Mouse (Mus musculus): ENCODE data around the gene Hnrnpll.

Gene Hnrnpll

GRCm38 (mm10) chr17:80061783-80062619 is at the start of gene Hnrnpll:
Gene Hnrnpll (minus strand): TSS chr17:80062334.
- peak; percentile 97 for DNase-seq (ENCODE audit: low read depth, low spot score)

- no peak for DNase-seq (ENCODE audit: low read depth, low spot score)
Observed at GRCm38 (mm10) chr17:80105348-80105978, 43.3 kb upstream of the Hnrnpll start.

DNA sequence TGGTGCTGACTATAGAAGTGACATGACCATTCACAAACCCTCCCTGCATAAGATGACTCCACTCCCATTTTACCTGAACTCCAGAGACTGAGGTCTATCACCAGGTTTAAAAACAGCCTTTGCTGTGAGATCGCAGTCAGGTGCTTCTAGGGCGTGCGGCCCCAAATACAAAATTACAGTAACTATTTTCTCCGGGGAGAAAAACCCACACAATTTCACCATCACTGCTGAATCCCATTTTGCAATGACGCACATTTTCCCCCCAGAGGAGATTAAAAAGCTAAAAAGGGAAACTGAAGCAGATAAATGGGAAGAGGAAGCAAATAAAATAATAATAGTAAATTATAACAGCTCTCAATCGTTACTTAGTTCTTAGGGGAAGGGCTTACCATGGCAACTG is 37.7 kb upstream of the Hnrnpll start:
- no peak for DNase-seq (ENCODE audit: low read depth, low spot score)

- DNase-seq (ENCODE audit: low read depth, low spot score): no peak
Observed at GRCm38 (mm10) chr17:80097221-80097620, 35.1 kb upstream of the Hnrnpll start.

GRCm38 (mm10) chr17:80096720-80097114 is 34.6 kb upstream of the Hnrnpll start:
- DNase-seq (ENCODE audit: low read depth, low spot score): no peak

DNA sequence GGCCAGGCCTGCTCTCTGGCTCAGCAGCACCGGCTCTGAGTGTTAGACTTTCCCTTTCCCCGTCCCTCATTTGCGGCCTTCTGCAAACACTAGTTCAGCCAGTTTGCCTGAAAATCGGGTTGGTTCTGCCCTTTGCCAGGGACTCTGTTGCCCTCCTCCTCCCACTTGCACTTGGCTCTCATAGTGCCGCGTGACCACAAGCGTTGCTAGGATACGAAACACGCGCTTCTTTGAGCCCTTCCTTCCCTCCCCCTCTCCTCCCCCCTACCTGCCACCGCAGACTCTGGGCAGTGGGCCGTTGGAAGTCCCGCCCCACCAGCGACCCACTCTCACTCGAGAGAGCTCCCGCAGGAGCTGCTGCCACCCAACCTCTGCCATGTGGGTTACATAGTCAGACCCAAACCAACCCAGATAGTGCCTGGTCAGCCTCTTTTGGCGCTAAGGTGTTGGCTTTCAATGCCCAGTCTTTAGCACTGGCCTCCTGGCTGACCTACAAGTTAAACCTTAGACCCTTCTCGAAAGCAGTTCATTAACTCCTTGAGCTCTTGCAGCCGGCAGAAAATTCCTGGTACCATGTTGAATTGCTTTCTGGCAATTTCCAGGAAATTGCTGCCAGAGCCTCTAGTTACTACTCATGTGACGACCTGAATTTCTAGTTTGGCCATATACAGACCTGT is 34.0 kb upstream of the Hnrnpll start:
- DNase-seq (ENCODE audit: low read depth, low spot score): no peak

- no peak for DNase-seq (ENCODE audit: low read depth, low spot score)
Observed at GRCm38 (mm10) chr17:80095254-80095899, 33.2 kb upstream of the Hnrnpll start.

DNA sequence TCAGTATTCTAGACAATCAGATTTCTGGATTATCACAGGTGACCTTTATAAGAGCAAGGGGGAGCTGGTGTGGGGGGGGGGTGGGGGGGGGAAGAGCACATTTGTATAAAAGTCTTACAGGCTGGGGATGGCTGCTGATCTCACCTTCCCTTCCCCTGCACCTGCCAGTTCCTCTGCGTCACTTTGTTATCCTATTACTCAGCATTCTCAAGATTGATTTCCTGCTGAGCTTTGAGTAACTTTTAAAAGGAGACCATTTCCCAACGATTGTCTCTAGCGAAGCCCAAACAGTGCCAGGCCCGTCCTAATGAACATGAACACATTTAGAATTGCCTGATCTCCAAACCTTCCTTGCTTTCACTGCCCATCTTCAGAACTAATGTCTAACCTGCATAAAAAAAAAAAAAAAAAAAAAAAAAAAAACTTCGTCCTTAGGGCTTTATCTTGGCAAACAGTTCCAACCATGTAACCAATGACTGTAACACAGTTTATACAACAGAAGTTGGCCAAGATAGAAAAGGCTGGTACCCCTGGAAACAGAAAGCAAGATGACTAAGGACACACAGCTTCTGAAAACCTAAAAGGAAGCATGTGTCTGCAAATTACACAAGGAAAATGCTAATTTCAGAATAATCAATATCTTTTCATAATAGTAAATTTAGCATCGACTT is 29.9 kb upstream of the Hnrnpll start:
- DNase-seq (ENCODE audit: low read depth, low spot score): no peak

DNA sequence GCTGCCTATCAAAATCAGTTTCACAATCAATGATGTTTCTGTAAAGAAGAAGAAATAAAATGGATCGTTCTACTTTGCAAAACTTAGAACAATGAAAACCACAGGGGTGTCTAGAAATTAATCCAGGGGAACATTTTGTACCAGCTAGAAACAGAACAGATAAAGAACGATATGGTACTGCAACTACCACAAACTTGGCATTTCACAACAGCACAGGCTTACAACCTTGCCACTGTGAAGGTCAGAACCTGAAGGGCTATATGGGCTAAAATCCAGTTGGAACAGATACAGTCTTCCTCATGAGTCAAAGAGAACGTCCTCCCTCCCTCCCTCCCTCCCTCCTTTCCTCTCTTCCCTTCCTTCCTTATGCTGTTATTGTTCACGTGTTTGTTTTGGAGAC is 28.4 kb upstream of the Hnrnpll start:
- no peak for DNase-seq (ENCODE audit: low read depth, low spot score)

DNA sequence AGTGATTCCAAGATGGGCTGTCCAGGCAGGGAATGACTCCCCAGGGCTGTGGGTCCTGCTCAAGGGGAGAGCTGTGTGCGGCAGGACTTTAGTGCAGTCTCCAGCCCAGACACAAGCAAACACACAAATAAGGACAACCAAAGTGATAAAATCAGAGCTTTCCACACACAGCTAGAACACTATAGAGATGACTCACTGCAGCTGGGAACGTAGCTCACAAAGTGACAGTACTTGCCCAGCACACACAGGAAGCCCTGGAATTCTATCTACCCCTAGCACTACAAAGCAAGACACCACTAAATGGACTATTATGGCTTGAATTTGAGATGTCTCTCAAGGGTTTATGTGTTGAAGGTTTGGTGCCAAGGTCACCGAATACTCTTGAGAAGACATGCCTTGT is 26.0 kb upstream of the Hnrnpll start:
- DNase-seq (ENCODE audit: low read depth, low spot score): peak; percentile 43

DNA sequence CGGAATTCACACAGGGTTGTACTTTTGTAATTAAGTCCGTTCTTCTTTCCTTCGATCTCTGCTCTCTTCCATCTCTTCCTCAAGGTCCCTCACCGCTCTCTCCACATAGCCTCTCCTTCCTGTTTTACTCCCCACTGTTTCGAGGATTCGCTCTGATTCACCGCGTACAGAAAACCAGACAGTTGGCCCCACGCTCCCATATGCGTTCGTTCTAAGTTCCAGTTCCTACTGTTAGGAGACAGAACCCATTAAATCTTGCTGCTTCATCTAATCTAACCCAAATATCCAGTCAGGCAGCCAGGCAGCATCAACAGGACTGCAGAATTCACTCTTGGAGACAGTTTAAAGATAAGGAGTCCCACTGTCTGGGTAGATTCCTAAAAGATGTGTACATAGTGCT is 24.5 kb upstream of the Hnrnpll start:
- DNase-seq (ENCODE audit: low read depth, low spot score): no peak

GRCm38 (mm10) chr17:80084424-80084823 is 22.3 kb upstream of the Hnrnpll start:
- no peak for DNase-seq (ENCODE audit: low read depth, low spot score)

DNA sequence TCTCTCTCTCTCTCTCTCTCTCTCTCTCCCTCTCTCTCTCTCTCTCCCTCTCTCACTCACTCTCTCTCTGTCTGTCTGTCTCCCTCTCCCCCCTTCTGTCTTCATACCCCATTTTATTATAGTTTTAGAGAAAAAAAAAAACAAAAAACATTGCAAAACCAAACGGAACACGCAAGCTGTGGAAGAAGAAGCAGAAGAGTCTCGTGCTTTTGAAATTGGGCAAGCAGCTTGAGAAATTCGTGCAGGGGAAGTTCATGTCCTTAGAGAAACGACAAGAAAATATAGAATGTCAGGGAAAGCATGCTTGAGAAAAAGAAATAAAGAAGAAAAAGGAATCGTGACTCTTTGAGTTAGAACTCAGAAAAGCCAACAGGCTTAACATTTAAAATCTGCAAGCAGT is 21.1 kb upstream of the Hnrnpll start:
- no peak for DNase-seq (ENCODE audit: low read depth, low spot score)

DNA sequence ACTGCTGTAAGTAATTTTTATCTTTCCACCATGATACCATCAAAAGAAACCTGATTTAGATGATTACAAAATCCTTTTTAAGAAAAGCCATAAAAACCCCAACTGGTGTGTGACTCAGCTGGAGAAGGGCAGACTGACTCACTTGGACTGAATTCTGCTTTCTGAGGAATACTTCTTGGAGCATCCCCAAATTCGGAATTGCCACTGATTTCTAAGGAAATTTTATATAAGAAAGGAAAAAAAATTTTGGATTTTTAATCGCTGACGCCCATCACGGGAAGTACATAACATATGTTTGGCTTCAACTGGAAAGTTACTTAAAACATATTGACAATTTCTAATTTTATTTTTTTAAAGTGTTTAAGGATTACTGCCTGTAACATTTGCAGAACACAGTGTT is 16.6 kb upstream of the Hnrnpll start:
- DNase-seq (ENCODE audit: low read depth, low spot score): peak; percentile 84

DNA sequence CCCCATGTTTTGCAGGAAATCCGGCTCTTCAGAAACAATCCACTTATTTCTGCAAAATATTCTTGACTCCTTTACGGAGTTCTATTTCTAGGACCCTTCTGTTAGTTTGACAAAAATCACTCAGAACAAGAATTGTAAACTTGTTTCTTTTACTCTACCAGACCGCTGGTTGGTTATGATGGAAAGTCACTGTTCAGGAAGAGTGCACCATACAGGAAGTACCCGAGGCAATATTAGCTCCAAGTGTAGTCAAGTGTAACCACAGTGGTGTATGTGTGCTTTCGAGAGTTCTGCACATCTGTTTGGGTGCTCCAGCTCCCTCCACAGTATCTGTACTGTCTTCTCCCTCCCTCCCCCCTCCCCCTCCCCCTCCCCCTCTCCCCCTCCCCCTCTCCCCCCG is 5.1 kb upstream of the Hnrnpll start:
- DNase-seq (ENCODE audit: low read depth, low spot score): no peak

GRCm38 (mm10) chr17:80063840-80064495 is 1.8 kb upstream of the Hnrnpll start:
- DNase-seq (ENCODE audit: low read depth, low spot score): peak; percentile 42

DNA sequence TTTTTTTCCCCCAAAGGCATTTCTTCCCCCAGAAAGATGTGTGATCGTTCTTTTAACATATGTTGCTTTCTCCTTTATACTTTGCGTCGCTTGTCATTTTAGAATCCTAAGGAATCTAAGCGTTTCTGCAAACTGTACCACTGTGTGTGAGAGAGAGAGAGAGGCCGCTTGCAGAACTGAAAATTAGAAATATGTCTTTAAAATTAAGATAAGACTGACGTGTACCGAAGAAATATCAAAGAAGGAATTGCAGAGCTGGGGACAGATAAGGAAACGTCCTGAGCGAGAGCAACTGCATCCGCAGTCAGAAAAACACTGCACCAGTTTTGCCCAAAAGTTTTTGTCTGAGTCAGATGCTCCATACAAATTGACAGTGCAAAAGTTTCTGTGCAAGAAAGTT is 1.3 kb upstream of the Hnrnpll start:
- no peak for DNase-seq (ENCODE audit: low read depth, low spot score)

DNA sequence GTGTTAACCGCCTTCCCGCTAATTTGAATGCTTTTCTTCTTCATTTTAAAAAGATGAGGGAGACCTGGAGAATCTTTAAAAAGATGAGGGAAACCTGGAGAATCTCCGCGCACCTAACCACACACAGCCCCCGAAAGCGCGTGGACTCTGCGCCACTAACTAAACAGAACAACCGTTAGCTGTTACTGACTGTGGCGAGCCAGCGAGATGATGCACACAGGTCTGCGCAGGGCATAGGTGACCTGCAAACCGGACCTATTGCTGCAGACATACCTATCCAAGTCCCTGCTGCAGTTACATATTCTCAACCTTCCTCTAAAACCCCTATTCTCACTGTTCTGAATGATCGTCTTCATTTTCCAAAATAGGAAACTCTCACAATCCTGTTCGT is 481 bp upstream of the Hnrnpll start:
- DNase-seq (ENCODE audit: low read depth, low spot score): peak; percentile 29

- peak; percentile 71 for DNase-seq (ENCODE audit: low read depth, low spot score)
Observed at GRCm38 (mm10) chr17:80060828-80061782, 1.0 kb downstream of the Hnrnpll start.

- peak; percentile 47 for DNase-seq (ENCODE audit: low read depth, low spot score)
Observed at GRCm38 (mm10) chr17:80060151-80060550, 2.0 kb downstream of the Hnrnpll start.
